Mouse (Mus musculus) frontal cortex, adult 2 months (tissue): ENCODE measurements at regions not wholly inside any gene's neighbourhood (a gene's known extent, or its start where the extent isn't known, plus 50 kb on each side); places are given as distances from the start of the nearest gene placed in this dataset.

Experiments used
- DNase-seq, 2 experiments: peaks; one replicate each; pipeline ENCODE4 v3.0.0; 2022; ENCODE audit warnings: low spot score in 1 of 2; ENCODE audit errors: extremely low spot score in 1 of 2

DNA sequence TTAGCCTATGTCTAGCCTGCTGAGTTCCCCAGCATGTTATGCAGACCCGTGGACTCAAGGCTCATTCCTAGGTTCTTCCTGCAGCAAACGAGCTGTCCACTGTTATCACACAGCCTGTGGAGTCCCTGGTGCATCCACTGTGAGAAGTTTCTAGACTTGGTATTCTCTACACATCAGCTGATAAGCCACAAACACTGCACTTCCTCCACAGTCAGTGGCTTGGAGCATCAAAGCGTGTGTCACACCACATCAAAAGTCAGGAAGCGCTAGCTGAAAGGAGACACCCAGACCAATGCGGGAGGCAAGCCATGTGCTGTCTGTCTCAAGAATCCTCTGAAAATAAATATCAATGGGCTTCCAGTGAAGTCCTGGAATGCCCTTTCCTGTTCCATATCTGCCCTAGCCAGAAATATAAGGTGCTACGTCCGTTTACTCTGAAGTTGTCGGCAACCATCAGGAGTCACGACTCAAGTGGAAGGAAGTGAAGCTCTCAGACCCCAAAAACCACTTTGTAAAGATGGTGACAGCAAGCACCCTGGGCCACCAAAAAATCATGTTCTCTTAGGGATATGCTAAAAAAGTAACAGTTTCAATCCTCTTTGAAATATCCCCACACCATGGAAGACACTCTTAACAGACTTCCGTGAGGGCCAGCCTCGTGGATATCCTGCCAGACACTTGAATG, 227.7 kb downstream of the Adgrl2 start:
- no peak for DNase-seq

DNA sequence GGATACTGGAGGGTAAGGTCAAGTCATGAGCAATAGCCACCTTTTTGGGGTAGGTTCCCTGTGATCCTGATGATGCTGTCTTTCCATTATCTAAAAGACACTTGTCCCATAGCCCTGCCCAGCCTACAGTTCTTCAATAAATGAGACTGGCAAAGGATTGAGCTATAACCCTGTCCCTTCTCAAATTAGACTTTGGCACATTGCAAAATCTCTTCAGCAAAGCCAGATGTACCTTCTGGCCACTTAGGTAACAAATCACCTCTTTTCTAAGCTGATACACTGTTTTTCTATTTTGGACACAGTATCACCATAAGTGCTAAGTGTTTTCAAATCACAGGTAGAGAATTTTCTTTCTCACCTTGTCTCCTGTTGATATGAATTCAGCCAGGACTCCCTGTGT, 228.8 kb downstream of the Adgrl2 start:
- no peak for DNase-seq

DNA sequence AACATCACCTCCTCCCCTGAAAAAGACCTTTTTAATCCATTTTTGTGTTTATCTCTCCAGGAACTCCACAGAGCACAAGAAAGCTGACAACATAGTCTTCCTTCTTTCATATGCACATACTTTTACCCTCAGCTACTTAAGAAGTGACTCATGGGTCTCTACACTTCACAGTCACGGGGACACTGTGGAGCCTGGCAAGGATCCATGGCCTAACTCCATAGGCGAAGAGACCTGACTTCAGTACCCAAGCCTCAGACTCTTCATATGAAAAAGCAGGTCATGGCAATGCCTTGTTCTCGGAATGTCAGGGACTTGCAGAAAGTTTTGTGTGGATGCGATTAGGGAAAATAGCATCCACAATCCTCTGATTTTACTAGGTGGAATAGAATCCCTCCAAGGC, 230.9 kb downstream of the Adgrl2 start:
- no peak for DNase-seq

DNA sequence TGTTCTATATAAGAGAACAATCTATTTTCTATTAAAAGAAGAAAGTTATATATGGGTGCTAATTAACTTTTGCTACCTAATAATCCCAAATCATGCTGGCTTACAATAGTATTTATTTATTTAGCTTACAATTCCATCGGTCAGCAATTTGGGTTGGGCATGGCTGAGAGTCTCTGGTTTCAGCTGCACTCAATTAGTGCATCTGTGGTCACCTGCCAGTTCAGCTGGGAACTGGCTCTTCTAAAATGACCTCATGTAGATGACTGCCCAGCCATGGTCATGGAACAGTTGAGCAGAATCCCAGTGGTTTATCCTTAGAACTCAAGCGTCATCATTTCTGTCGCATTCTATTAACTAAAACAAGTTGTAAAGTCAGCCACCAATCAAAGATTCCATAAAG, 244.1 kb downstream of the Adgrl2 start:
- no peak for DNase-seq

DNA sequence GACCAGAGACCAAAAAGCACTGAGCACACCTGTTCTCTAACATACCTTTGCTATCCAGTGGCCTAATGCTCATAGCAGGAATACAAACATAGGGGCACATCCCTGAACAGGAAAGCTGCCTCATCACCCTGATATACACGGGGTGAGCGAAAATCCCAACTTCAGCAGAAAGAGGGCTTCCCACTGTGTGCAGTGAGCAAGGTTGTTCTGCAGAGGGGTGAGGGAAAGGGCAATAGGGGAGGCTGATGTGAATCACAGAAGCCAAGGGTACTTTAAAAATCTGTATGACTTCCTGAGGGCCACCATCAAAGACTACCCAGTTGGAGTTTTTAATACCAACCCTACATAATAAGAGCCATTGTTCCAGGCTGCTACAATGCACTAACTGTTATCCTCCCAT, 245.7 kb downstream of the Adgrl2 start:
- no peak for DNase-seq

DNA sequence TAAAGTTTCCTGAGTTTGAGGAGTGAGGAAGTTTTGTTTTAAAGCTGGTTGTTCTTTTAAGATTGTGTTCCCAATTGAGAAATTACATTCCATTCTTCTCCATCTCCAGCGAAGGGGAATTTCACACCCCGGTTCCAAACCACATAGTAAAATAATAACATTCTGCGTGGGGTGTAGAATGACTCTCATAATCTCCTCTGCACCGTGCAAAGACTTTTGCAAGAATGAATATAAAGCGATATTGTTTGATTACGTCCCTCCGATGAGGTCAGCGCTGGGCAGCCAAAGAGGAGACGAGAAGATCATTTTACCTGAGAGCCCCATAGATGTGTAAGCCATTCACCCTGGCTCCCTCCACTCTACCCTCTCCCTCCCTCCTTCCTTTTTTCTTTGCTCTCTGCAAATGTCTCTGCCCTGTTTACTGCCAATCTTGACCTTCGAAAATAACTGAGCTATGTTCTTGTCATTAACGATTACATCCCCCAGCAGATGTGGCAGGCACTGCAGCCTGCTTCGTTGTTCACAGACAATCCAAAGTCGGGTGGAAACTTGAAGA, 256.1 kb downstream of the Adgrl2 start:
- no peak for DNase-seq

DNA sequence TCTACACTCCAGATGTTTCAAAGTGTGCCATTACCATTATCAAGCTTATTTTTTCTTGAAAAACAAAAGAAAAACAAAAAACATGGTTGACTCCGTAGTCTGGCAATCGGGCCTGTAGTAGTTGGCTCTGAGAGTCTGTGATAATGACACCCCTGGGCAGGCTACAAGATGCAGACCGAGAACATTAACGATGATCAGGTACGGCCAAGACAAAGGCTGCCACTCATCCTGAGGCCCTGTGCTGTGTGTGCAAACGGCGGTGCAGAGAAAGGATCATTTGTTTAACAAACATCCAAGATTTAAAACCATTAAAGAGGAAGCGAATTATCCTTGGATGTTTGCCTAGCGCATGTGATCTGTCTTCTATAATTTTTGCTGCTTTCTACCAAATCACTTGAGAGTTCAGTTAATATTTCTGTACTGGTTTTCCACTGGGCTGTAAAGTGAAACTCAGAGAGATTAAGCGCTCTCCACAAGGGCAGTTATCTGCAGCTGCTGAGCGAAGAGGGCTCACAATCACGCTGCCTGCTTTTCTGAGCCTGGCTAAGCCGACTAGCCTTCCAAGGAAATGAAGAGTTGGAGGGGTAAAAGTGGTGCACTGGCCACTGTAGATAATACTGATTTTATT, 257.0 kb downstream of the Adgrl2 start:
- no peak for DNase-seq

DNA sequence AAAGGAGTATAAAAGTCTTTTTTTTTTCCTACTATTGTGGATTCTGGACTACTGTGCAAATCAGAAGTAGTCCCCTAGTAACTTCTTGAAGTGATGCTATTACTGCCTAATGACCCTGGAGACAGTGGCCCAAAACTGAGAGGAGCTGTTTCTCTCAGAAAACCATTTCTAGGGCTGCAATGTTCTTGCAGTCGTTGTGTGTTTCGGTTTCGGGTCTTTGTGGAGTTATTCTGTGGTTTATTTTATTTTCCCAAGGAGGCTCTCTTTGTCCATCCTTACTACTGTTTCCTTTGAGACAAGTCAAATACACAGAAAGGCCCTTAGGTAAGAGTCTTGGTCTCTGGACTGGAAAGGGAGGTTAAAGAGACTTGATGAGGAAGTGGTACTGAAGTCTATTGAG, 258.9 kb downstream of the Adgrl2 start:
- no peak for DNase-seq

DNA sequence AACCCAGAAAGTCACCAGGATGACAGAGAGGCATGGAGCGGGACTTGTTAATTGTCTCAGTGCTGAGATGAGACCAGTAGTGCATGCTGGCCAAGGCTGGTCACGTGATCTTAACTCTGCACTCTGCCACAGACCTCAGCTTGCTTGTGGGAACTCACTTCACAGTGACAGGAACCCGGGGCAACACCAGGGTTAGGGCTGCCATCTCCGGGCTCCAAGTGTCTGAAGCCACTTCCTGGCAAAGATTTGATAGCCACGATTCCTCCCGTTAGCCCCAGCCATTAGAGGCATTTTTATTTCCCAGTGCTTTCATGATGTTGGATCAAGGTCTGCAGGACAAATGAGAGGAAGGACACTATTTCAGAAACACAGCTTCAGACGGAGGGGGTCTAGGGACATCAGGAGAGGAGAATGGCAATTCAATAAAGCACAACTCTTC, 261.1 kb downstream of the Adgrl2 start:
- DNase-seq = no peak

DNA sequence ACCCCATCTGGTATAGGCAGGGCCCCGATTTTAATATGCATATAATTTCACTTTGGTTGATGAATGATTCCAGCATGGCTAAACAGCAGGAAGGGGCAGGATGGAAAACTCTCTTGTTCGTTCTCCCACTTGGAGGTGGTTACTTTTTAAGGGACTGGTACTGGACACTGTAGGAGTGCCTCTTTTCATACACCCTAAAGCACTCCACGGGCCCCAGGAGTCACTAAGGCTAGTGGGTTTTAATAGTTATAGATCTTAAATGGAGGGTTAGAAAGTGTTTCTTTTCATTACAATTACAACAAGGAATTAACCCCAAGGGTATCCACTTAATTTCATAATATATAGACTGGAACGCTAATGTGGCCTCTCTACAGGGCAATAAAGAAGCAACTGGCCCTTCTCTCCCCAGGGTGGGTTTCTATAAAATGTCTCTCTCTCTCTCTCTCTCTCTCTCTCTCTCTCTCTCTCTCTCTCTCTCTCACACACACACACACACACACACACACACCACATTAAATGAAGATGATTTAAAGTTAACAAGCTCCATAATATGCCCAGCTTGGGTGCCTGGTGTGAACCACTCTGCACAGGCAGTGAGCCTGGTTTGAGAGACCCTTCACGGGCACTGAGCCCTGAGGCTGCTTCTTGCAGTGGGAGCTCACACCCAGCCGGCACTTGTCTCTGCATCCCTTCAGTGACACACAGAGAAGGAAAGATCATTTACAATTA, 261.7 kb downstream of the Adgrl2 start:
- DNase-seq = no peak

DNA sequence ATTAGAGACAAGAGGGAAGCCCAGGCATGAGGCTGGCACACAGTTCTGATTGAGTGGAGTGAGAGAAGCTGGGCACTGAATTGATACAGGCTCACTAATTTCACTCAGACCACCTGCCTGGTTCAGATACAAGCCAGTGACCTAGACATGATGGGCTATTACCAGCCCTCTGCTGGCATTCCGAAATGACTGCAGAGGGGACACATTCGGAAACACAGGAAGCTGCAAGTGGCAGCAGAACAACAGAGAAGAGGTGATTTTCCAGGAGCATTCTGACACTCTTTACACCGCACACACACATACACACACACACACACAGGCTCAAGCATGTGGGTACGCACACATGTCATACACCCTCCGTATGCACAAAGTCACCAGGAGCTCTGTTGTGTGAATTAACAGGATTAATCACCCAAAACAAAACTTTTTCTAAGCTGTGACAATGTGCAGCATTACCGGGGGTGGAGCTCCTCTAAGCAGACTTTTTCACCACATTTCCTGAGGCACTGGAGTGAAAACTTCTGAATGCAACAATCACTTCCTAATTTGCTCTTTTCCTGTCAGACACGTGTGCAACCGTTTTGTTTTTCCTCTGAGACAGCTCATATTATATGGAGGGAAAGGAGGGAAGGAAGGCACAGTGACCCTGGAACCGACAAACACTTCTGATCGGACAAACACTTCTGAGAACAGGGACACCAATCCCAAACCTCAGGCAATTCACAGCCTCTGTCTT, 263.6 kb downstream of the Adgrl2 start:
- no peak for DNase-seq

DNA sequence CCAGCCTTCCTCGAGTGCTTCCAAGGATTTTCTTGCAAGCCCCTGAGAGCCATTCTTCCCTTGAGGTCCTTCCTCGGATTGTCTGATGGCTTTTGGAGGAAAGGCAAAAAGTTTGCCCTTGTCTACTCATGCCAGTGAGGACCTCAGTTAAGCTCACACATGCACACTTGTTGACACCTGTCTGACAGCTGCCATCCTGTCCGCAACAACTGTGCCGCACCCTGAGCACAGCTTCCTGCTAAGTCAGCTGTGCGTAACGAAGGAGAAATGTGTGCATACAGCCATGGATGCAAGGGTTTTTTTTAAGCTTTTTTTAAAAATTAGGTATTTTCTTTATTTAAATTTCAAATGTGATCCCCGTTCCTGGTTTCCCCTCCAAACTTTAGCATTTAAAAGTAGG, 293.8 kb downstream of the Adgrl2 start:
- DNase-seq = no peak

DNA sequence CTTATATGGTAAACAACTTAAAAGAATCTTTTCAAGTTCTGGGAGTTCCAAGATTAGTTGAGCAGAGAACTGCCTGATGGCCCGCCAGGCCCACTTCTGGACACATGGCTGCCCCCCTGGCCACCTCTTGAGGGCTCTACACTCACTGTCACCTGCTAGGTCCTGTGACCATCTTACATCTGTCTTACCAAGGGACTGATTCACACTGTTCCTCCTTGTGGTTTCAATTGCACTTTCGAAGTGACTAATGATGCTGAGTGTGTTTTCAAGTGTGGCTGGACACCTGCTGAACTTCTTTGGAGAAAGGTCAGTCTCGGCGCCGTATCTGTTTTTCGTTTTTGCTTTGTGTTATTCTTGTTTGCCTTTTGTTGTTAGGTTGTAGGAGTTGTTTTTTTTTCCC, 294.9 kb downstream of the Adgrl2 start:
- no peak for DNase-seq

DNA sequence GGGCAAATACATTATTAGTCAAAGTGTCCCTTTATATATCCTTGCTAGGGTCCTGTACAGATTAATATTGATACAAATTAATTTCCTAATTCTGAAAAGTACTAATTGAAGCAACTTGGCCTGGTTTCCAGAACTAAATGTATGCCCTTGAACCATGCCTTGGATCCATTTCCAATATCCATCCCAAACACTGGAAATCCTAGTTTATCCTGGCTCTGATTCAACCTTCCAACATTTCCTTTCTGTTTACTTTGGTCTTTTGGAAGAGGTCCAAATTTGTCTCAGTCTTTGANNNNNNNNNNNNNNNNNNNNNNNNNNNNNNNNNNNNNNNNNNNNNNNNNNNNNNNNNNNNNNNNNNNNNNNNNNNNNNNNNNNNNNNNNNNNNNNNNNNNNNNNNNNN, 307.2 kb downstream of the Adgrl2 start:
- DNase-seq = peak in 1 of 2 experiments; percentile 8

DNA sequence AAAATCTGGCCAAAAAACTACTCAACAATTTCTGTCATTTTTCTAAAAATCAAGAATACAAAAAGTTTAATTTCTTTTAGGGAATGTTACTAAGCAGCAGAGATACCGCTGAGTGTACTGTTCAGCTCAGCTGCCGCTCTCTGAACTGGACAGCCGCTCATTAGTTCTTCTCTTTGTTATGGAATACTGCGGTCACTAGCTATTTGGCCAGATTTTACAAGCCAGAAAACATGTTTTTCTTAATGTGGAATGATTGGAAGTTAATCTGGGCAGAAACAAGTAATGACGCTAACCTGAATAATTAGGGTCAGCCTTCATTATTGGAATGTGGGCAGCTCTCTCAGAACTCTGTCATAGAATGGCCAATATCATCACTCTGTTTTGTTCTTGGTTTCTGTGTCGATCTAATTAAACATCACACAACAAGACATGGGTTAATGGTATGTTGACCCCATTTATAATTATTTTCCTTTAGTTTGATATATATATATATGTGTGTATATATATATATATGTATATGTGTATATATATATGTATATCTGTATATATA, 307.8 kb downstream of the Adgrl2 start:
- no peak for DNase-seq

DNA sequence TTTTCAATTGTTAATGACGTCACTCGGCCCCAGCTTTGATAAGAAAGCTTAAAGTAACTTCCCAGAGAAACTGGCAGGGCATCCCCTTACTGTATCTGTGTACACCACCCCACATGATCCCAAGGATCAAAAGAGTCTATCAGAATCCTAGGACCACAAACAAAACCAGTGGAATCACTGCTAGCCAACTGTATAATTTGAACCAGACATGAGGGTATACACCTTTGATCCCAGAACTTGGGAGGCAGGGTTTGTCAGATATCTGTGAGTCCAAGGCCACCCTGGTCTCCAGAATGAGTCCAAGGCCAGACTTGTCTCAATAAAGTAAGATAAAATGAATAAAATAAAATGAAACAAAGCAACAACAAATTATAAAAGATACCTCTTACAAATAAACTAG, 309.2 kb downstream of the Adgrl2 start:
- no peak for DNase-seq

DNA sequence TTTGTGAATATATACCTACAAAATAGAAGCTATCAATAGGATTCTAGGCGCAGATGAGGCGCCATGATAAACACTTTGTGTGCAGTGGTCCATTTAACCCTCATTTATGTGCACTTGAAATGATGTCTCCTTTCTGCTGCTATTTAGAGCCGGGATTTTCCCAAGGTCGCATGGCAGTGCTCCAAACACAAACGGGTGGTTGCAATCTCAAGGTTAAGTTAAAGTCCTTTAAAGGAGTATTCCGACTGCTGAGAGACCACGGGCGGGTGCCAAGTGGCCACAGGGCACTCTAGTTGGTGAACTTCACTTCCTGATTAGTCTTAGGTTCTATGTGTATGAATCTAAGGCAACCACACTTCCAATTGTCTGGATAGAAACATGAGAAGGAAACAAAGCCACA, 309.6 kb downstream of the Adgrl2 start:
- DNase-seq = no peak

DNA sequence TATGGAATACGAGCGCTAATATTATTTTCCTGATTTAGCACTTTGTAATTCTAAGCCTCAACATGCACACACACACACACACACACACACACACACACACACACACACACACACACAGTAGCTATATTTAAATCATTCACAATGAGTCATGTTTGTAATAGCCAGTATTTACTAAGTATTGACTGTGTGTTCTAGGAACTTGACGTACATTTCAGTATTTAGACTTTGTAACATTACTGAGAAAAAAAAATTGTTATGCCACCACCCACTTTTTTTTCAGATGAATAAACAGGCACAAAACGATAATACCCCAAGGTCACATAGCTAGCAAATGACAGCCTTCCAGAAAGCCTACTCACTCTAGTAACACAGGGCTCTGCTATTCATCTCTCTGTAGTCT, 310.3 kb downstream of the Adgrl2 start:
- no peak for DNase-seq

DNA sequence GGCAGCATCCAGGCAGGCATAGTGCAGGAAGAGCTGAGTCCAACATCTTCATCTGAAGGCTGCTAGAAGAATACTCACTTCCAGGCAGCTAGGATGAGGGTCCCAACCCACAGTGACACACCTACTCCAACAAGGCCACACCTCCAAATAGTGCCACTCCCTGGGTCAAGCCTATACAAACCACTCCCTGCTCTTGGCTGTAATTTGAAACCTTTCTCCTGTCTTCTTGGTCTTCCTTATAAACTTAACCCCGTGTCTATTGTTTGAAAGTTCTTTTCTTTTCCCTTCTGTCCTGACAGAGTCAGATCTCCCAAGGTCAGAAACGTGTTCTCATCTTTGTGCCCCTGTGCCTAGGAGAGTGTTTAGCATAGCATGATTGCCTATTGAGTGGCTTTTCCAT, 311.2 kb downstream of the Adgrl2 start:
- no peak for DNase-seq

DNA sequence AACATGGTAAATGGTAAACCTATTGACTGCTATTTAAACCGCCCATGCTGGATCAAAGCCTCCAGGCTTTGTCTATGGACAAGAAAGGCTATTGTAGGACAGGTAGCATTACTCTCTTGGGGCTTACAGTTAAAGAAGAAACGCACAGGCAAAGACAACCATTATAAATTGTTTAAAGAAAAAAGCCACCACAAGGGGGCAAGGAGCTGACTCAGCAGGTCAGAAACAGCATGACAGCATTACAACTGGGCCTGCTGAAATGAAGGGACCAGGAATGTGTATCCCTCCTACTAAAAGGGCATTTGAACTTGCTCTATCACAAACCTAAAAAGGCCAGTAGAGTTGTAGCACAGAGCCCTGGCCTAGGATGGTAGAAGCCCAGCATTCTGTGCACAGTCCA, 314.3 kb downstream of the Adgrl2 start:
- no peak for DNase-seq
